14 mouse cellular contexts compared by ENCODE assay signal in the genomic region with DNA sequence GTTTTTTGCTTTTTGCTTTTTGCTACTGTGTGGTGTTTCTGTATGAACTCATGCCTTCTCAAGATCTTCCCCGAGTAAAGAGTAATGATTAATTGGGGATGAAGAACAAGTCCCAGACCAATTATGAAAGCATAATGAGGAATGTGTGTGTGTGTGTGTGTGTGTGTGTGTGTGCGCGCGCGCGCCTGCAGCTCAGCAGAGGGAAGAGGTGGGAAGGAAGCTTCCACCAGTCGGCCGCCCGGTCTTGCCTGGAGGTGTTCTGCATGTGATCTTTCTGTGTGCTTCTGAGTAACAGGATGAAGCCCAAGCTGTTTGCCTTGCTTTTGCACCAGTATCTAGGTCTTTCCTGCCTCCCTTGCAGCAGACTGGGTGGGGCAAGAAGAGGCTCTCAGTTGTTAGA.
"Had no signal": no experiment of that assay in that cellular context is flagged by ENCODE, and none has a peak within 500 bp of the region (broad histone marks: within the 10 kb centered on the region; RNA-seq: fewer than 3 reads in every experiment).

No protein-coding gene starts in this region.

- H3K36me3 ChIP-seq: limb, embryonic 10.5 days; liver, embryonic 15.5 days; midbrain, embryonic 15.5 days; neural tube, embryonic 12.5 days; stomach, embryonic 15.5 days had no signal

- H3K4me1 ChIP-seq: liver, embryonic 15.5 days; stomach, embryonic 15.5 days had no signal

- H3K27me3 ChIP-seq: midbrain, embryonic 15.5 days; neural tube, embryonic 12.5 days; stomach, embryonic 15.5 days had no signal

- H3K9ac ChIP-seq: liver, embryonic 15.5 days; midbrain, embryonic 15.5 days; neural tube, embryonic 12.5 days; stomach, embryonic 15.5 days had no signal

- DNase-seq: lung, adult 2 months; lung, postnatal 36 days; right cerebral cortex, postnatal 14 days; thymus, adult 2 months; thymus, postnatal 36 days had no signal

- H3K27ac ChIP-seq: limb, embryonic 10.5 days; liver, embryonic 15.5 days; midbrain, embryonic 15.5 days; neural tube, embryonic 12.5 days; stomach, embryonic 15.5 days had no signal

- H3K9me3 ChIP-seq: limb, embryonic 10.5 days; liver, embryonic 15.5 days; midbrain, embryonic 15.5 days; neural tube, embryonic 12.5 days; stomach, embryonic 15.5 days had no signal

- H3K4me2 ChIP-seq: liver, embryonic 11.5 days; liver, embryonic 15.5 days; midbrain, embryonic 15.5 days; neural tube, embryonic 12.5 days; stomach, embryonic 15.5 days had no signal

- H3K4me3 ChIP-seq: limb, embryonic 10.5 days; liver, embryonic 15.5 days; midbrain, embryonic 15.5 days; neural tube, embryonic 12.5 days; stomach, embryonic 15.5 days had no signal

- ATAC-seq: inflammation-experienced regulatory T-cells, adult 6 months; intestine, postnatal 0 days; lung, postnatal 0 days; midbrain, embryonic 15.5 days had no signal
